Mouse (Mus musculus): Measurements from ENCODE around the gene Mrpl27. TPM values are rescaled to one million over a fixed set of nuclear protein-coding genes. Genes with fewer than 3 reads are reported as not detected.
"Not testable (repeated sequence)": the region's sequence is repeated elsewhere in the genome, so short reads cannot be mapped to it uniquely, and the experiment has no call there.

Gene Mrpl27
- total RNA-seq, 2 experiments from 2014 or later, result 60.8 to 66.0 TPM

GRCm38 (mm10) chr11:94631969-94632368 is 21.6 kb upstream of the Mrpl27 start:
- no peak for TF ChIP-seq CTCF (conservative IDR thresholded peaks at IDR 0.05)
- Histone ChIP-seq H3K4me3 (no peak overlapping the region), H3K27ac (no peak overlapping the region)
- no peak for DNase-seq (ENCODE audit: low spot score in 2 of 2)

DNA sequence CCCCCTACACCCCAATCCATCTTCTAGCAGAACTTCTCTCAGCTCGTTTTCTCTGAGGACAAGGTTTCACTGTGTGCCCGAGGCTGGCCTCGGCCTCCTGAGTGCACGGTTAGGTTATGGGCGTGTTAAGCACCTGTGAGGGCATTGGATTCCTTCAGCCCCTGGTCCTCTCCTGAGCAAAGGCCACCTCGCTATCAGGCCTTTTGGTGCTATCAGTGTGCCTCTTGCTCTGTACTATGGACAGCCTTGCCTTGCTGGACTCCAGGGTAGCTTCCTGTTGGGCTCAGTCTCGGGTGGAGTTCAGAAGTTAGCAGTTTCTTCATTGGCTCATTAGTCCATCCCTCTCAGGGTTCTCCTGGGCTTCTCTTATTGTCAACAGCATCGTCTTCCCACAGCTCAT is 20.6 kb upstream of the Mrpl27 start:
- no peak overlapping the region for H3K27ac ChIP-seq
- no peak overlapping the region for H3K4me3 ChIP-seq
- DNase-seq (ENCODE audit: low spot score in 2 of 2), result no peak
- no peak for TF ChIP-seq CTCF (conservative IDR thresholded peaks at IDR 0.05)

DNA sequence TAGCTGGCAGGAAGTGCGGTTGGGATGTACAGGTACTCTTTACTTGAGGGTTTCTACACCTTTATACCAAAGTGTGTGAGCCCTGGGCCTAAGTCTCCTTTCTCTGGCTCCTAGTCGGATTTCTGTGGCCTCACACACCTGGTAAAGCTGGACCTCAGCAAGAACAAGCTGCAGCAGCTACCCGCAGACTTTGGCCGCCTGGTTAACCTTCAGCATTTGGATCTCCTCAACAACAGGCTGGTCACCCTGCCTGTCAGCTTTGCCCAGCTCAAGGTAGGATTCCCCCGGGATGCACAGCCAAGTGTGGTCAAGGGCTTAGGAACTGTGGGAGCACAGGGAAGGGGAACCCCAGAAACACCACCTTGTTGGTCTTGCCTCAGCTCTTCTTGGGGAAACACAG is 19.1 kb upstream of the Mrpl27 start:
- H3K4me3 ChIP-seq, result no peak overlapping the region
- no peak overlapping the region for H3K27ac ChIP-seq
- no peak for DNase-seq (ENCODE audit: low spot score in 2 of 2)
- TF ChIP-seq CTCF (conservative IDR thresholded peaks at IDR 0.05), result no peak

DNA sequence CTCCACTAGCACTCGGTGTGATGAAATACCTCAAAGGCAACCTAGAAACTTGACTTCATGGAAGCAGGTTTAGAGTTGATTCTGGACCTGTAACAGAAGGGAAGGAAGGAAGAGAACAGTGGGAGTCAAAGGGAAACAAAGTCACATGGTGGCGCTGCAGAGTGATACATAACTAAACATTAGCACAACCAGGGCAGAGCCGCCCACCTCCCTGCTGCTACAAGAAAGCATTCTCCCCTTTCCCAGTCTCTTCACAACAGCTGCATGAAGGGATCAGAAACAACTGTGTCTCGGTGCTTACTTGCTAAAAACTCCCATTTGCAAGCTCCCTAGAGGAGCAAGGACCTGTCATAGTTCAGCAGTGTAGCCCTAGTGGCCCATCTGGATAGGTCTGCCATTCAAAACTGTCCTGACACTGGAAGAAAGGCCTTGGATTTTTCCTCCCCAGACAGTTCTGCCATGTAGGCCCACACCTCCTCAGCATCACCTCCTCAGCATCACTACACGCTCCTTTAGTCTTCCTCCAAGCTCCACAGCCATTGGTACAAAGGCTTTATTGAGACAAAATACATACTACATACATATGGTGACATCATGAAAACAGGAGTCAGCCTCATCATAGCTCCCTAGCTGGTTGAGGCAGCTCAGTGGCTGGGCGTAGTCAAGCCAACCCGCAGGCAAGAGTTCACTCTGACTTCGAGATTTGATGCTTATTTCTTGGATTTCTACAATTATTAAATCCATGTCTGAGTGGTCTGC is 8.9 kb upstream of the Mrpl27 start:
- TF ChIP-seq CTCF (conservative IDR thresholded peaks at IDR 0.05), result no peak; the same call in 1 of the 2 replicates
- DNase-seq (ENCODE audit: low spot score in 2 of 2), result peak; percentile 43 to 53
- Histone ChIP-seq H3K4me3 (no peak overlapping the region), H3K27ac (no peak overlapping the region)

DNA sequence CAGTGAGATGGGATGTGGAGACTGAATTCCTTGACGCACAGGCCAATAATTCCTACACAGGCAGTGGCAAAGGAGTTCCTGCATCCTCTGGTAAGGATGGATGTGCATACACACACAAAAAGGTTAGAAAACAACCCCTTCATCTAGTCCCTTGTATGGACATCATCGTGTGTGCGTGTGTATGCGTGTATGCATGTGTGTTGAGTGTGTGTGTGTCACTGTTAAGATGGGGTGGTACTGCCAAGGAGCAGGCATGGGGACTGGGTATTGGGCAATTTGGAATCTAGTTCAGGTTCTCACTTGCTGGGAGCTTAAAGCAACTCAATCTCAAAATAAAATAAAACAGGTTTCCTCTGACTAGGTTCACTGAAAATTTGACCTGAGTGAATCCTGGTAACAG is 7.1 kb upstream of the Mrpl27 start:
- H3K4me3 ChIP-seq, result no peak overlapping the region
- no peak for TF ChIP-seq CTCF (conservative IDR thresholded peaks at IDR 0.05)
- H3K27ac ChIP-seq, result no peak overlapping the region
- DNase-seq (ENCODE audit: low spot score in 2 of 2), result no peak

DNA sequence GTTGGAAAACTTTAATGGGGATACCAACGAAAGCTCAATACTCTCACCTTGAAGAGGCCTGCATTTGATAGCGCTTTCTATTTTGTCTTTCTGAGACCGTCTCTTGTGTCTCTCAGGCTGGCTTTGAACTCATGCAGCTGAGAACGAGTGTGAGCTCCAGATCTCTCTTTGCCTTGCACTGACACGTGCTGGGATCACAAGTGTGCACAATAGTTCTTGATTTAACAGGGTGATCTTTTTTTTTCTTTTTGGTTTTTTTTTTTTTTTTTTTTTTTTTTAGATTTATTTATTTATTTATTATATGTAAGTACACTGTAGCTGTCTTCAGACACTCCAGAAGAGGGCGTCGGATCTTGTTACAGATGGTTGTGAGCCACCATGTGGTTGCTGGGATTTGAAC is 2.3 kb upstream of the Mrpl27 start:
- not testable (repeated sequence) for H3K4me3 ChIP-seq; H3K27ac ChIP-seq; DNase-seq (ENCODE audit: low spot score in 2 of 2)

GRCm38 (mm10) chr11:94652973-94653372 is 594 bp upstream of the Mrpl27 start:
- DNase-seq (ENCODE audit: low spot score in 2 of 2), result no peak
- TF ChIP-seq CTCF (conservative IDR thresholded peaks at IDR 0.05), result no peak
- H3K4me3 ChIP-seq, result no peak overlapping the region
- no peak overlapping the region for H3K27ac ChIP-seq

GRCm38 (mm10) chr11:94661344-94661743 is 7.8 kb downstream of the Mrpl27 start:
- DNase-seq (ENCODE audit: low spot score in 2 of 2), result no peak
- TF ChIP-seq CTCF (conservative IDR thresholded peaks at IDR 0.05), result no peak
- Histone ChIP-seq H3K27ac (no peak overlapping the region), H3K4me3 (no peak overlapping the region)

- no peak for TF ChIP-seq CTCF (conservative IDR thresholded peaks at IDR 0.05)
- Histone ChIP-seq H3K4me3 (no peak overlapping the region), H3K27ac (no peak overlapping the region)
- DNase-seq (ENCODE audit: low spot score in 2 of 2), result no peak
Measured at GRCm38 (mm10) chr11:94665281-94665680, 11.7 kb downstream of the Mrpl27 start.

- no peak for DNase-seq (ENCODE audit: low spot score in 2 of 2)
- Histone ChIP-seq H3K4me3 (no peak overlapping the region), H3K27ac (0 out of 2 replicates have a peak overlapping the region, but pooled peaks have one; percentile 4)
- TF ChIP-seq CTCF (conservative IDR thresholded peaks at IDR 0.05), result no peak
Measured at GRCm38 (mm10) chr11:94674984-94675383, 21.4 kb downstream of the Mrpl27 start.

DNA sequence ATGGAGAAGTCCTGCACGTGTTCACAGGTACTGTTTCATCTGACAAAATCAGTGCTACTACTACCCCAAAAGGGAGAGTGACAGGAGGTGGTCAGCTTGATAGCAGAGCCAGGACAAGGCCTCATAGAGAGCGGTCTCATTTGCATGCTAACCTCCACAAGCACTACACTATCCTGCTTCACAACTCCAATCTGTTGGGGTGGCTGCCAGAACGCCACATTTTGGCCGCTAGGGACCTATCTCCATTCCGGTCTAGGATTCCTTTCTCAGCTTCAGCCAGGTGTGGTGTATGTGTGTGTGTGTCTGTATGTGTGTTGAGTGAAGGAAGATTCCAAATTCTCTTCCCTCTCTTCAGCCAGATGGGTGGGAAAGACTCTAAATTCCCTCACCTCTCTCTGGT is 21.9 kb downstream of the Mrpl27 start:
- no peak overlapping the region for H3K4me3 ChIP-seq
- DNase-seq (ENCODE audit: low spot score in 2 of 2), result no peak
- H3K27ac ChIP-seq, result 0 out of 2 replicates have a peak overlapping the region, but pooled peaks have one; percentile 4
- TF ChIP-seq CTCF (conservative IDR thresholded peaks at IDR 0.05), result no peak

GRCm38 (mm10) chr11:94676308-94676707 is 22.7 kb downstream of the Mrpl27 start:
- H3K4me3 ChIP-seq, result peak overlapping the region; percentile 70
- H3K27ac ChIP-seq, result peak overlapping the region; percentile 91
- no peak for TF ChIP-seq CTCF (conservative IDR thresholded peaks at IDR 0.05)
- no peak for DNase-seq (ENCODE audit: low spot score in 2 of 2)

GRCm38 (mm10) chr11:94676754-94677606 is 23.4 kb downstream of the Mrpl27 start, which contains the start of gene Xylt2:
TSS of gene Xylt2 (minus strand) at chr11:94677515.
- no peak for TF ChIP-seq CTCF (conservative IDR thresholded peaks at IDR 0.05)
- peak within 1 kb of the TSS; percentile 91 for H3K27ac ChIP-seq
- peak; percentile 90 to 92 for DNase-seq (ENCODE audit: low spot score in 2 of 2)
- H3K4me3 ChIP-seq, result peak within 1 kb of the TSS; percentile 70

All from layer of hippocampus, adult 2 months (tissue).